Mouse (Mus musculus) lung, embryonic 15.5 days (tissue): ENCODE data around the gene Rnft2. TPM values are rescaled to one million over a fixed set of nuclear protein-coding genes. Genes with fewer than 3 reads are reported as not detected.
A peak's percentile ranks its signal among the peaks of the same experiment; 100 is the strongest.

ENCODE experiments used
- ATAC-seq: fragments of 200-750 bp; cut with Nextera tagmentation; 2 replicates; pipeline ENCODE4 v1.8.0; 2017; ENCODE audit warnings: moderate number of reproducible peaks, borderline replicate concordance; ENCODE audit not compliant: low FRiP score, low TSS enrichment; ENCODE audit errors: extremely low read depth
- H3K27ac ChIP-seq: fragments of 300-500 bp; sonication (generic); 2 replicates; pipeline ENCODE4 v1.5.1; 2015; ENCODE audit warnings: moderate library complexity, mild to moderate bottlenecking, inconsistent platforms
- H3K27me3 ChIP-seq: fragments of 300-500 bp; sonication (generic); 2 replicates; pipeline ENCODE4 v1.6.1; 2015; ENCODE audit warnings: inconsistent platforms
- H3K36me3 ChIP-seq: fragments of 300-500 bp; sonication (generic); 2 replicates; pipeline ENCODE4 v1.6.1; 2015; ENCODE audit warnings: inconsistent platforms
- H3K4me1 ChIP-seq: fragments of 300-500 bp; sonication (generic); 2 replicates; pipeline ENCODE4 v1.6.1; 2015; ENCODE audit warnings: inconsistent platforms
- H3K4me2 ChIP-seq: fragments of 300-500 bp; sonication (generic); 2 replicates; pipeline ENCODE4 v1.6.1; 2015; ENCODE audit warnings: inconsistent platforms, mild to moderate bottlenecking, moderate library complexity
- H3K4me3 ChIP-seq: fragments of 300-500 bp; sonication (generic); 2 replicates; pipeline ENCODE4 v1.5.1; 2015; ENCODE audit warnings: mild to moderate bottlenecking, inconsistent platforms
- H3K9ac ChIP-seq: fragments of 300-500 bp; sonication (generic); 2 replicates; pipeline ENCODE4 v1.6.1; 2015; ENCODE audit warnings: inconsistent platforms
- H3K9me3 ChIP-seq: fragments of 300-500 bp; sonication (generic); 2 replicates; pipeline ENCODE4 v1.6.1; 2016; ENCODE audit warnings: inconsistent platforms
- WGBS: fragments of 180-500 bp; shearing (Covaris S2); methylation state at CpG from one replicate; pipeline ENCODE4 v1.1.7; 2015; 5-methylcytosine and 5-hydroxymethylcytosine counted together
- polyA plus RNA-seq: library from polyadenylated mRNA; unstranded; fragments of >200 nt; fragmentation: Nextera tagmentation; extraction: Ambion mirVana; gene quantifications from 2 replicates; pipeline ENCODE4 v1.2.1, GENCODE M21; 2015

The Rnft2 gene
- polyA plus RNA-seq, 1 experiment from 2014 or later: 2.6 TPM

DNA sequence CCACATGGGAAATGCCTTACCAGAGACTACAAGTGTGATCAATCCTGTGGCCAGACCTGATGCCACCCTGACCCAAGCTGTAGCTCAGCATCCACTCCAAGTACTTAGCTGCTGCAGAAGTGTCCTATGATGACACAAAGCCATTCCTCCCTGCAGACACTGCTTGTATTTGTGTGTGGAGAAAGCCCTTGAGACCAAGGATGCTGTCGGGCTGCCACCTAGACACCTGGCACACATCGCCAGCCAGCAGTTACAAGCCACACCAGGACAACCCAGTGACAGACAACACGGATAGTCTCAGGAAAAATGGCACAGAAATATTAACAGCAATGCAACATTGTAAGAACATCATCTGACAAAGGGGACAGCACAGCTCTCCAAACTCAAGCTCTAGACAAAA lies 99.5 kb downstream of the Rnft2 start:
- no peak for ATAC-seq
- peak overlapping the region; percentile 16; the same call in 1 of the 2 replicates for H3K27ac ChIP-seq

GRCm38 (mm10) chr5:118144770-118145169 lies 100.1 kb downstream of the Rnft2 start:
- H3K9ac ChIP-seq: no peak overlapping the region
- no peak overlapping the region for H3K4me3 ChIP-seq
- ATAC-seq: no peak
- H3K4me1 ChIP-seq: peaks cover 20% of the 10 kb centered on the region
- 67% methylated on average over 6 of the region's 6 CpGs for WGBS
- H3K27me3 ChIP-seq: no peaks in the 10 kb centered on the region
- no peak overlapping the region for H3K4me2 ChIP-seq
- no peak overlapping the region for H3K27ac ChIP-seq
- H3K9me3 ChIP-seq: no peaks in the 10 kb centered on the region
- H3K36me3 ChIP-seq: peaks cover 23% of the 10 kb centered on the region

More for the DNA sequence above, 99.5 kb downstream of the Rnft2 start:
- Histone ChIP-seq H3K36me3 (peaks cover 19% of the 10 kb centered on the region), H3K27me3 (no peaks in the 10 kb centered on the region), H3K9ac (no peak overlapping the region), H3K4me2 (no peak overlapping the region), H3K4me1 (peaks cover 20% of the 10 kb centered on the region), H3K9me3 (no peaks in the 10 kb centered on the region), H3K4me3 (no peak overlapping the region)
- WGBS: 89% methylated on average over 3 of the region's 3 CpGs

DNA sequence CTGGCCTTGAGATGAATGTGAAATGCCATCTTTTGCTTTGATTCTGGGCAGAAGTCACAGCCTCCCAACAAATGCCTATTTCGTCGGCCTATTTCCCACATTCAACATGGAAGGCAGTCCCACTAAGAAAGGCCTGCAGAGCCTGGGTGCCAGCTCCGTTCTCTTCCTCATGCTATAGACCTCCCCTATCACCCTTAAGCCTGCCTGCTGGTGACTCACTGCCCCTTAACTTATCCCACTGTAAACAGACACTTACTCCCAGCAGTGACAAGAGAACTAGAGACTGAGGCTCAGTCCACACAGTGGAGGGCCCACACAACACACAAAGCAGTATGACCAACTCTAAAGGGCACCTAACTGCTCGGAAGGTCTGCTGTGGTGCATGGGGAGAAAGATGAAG lies 100.6 kb downstream of the Rnft2 start:
- Histone ChIP-seq H3K36me3 (peaks cover 26% of the 10 kb centered on the region), H3K4me1 (peaks cover 20% of the 10 kb centered on the region), H3K27ac (no peak overlapping the region), H3K4me2 (no peak overlapping the region), H3K4me3 (no peak overlapping the region), H3K9me3 (no peaks in the 10 kb centered on the region), H3K27me3 (no peaks in the 10 kb centered on the region), H3K9ac (no peak overlapping the region)
- 77% methylated on average over 4 of the region's 4 CpGs for WGBS
- no peak for ATAC-seq

DNA sequence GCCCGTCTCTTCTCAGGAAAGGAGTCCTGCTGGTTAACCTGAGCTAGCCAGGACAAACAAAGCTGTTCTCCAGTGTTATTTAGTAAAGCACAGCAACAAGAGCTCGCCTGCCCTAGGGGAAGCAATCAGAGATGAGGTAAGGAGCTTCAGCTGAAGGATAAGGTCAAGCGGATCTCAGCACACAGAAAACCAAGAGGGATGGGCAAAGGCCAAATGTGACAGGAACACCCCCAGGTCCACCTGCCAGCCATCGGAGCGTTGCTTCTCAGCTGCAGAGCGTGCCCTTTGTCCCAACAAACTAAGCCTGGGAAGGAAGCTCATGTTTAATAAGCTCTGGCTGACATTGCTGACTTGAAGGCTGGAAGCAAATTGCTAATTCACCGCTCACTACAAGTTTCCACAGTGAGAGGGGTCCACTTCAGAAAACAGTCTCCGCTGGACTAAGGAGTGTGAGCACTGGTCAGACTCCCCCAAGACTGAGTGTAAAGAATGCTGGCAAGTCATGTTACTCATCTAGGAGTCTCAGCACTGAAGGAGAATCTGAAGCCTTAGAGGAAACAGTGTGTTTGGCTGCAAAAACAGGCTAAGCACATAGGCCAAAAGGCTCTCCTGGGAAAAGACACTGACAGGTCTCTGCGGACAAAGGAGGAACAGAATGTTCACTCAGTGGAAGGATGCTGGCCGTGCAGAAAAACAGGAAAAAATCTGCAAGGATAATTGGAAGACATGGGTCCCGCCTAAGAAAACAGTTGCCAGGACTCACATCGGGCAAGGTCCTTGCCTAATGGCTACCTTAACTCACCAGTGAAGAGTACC lies 101.5 kb downstream of the Rnft2 start:
- Histone ChIP-seq H3K27me3 (no peaks in the 10 kb centered on the region), H3K4me3 (no peak overlapping the region), H3K27ac (no peak overlapping the region), H3K36me3 (peaks cover 26% of the 10 kb centered on the region), H3K4me2 (no peak overlapping the region), H3K9ac (no peak overlapping the region), H3K4me1 (peaks cover 20% of the 10 kb centered on the region), H3K9me3 (no peaks in the 10 kb centered on the region)
- ATAC-seq: no peak
- 78% methylated on average over 12 of the region's 12 CpGs for WGBS

GRCm38 (mm10) chr5:118142471-118142870 lies 102.4 kb downstream of the Rnft2 start:
- WGBS: 84% methylated on average over 8 of the region's 8 CpGs
- no peak overlapping the region for H3K4me3 ChIP-seq
- ATAC-seq: no peak
- peaks cover 26% of the 10 kb centered on the region for H3K36me3 ChIP-seq
- H3K27ac ChIP-seq: no peak overlapping the region
- no peaks in the 10 kb centered on the region for H3K9me3 ChIP-seq
- H3K4me2 ChIP-seq: no peak overlapping the region
- no peak overlapping the region for H3K9ac ChIP-seq
- H3K4me1 ChIP-seq: peaks cover 20% of the 10 kb centered on the region
- no peaks in the 10 kb centered on the region for H3K27me3 ChIP-seq

Other genes with a start within 250 kb of the Rnft2 start
- gene Tesc, start 217.4 kb downstream of the Rnft2 start, polyA plus RNA-seq: 8.5 and 8.8 TPM in 2 replicates
- 30.2 and 30.9 TPM in 2 replicates for gene Fbxw8, start 89.7 kb downstream of the Rnft2 start, polyA plus RNA-seq
- 0.06 TPM in 1 of 2 replicates, not detected in the other for gene Hrk, start 80.5 kb downstream of the Rnft2 start, polyA plus RNA-seq
- gene 2410131K14Rik, start 111 bp upstream of the Rnft2 start, polyA plus RNA-seq: 8.1 and 8.5 TPM in 2 replicates